Mouse (Mus musculus) neural tube, embryonic 14.5 days (tissue): ENCODE data around the gene 2200002J24Rik. TPM values are rescaled to one million over a fixed set of nuclear protein-coding genes. Genes with fewer than 3 reads are reported as not detected.

Source experiments
- ATAC-seq: fragments of 200-750 bp; cut with Nextera tagmentation; 2 replicates; pipeline ENCODE4 v1.8.0; 2017; ENCODE audit warnings: low read depth, mild to moderate bottlenecking, moderate TSS enrichment, moderate library complexity
- H3K27ac ChIP-seq: fragments of 300-500 bp; sonication (generic); 2 replicates; pipeline ENCODE4 v1.5.1; 2014; ENCODE audit warnings: low read depth, mild to moderate bottlenecking, control low read depth, low read length, moderate library complexity, mixed read lengths
- H3K27me3 ChIP-seq: fragments of 300-500 bp; sonication (generic); 2 replicates; pipeline ENCODE4 v1.6.1; 2014; ENCODE audit warnings: low read length; ENCODE audit not compliant: control insufficient read depth, insufficient read depth
- H3K36me3 ChIP-seq: fragments of 300-500 bp; sonication (generic); 2 replicates; pipeline ENCODE4 v1.6.1; 2014; ENCODE audit warnings: low read length, mixed read lengths; ENCODE audit not compliant: control insufficient read depth, insufficient read depth
- H3K4me1 ChIP-seq: fragments of 300-500 bp; sonication (generic); 2 replicates; pipeline ENCODE4 v1.6.1; 2014; ENCODE audit warnings: low read length; ENCODE audit not compliant: control insufficient read depth, insufficient read depth
- H3K4me2 ChIP-seq: fragments of 300-500 bp; sonication (generic); 2 replicates; pipeline ENCODE4 v1.6.1; 2014; ENCODE audit warnings: mild to moderate bottlenecking, low read depth, low read length, control low read depth
- H3K4me3 ChIP-seq: fragments of 300-500 bp; sonication (generic); 2 replicates; pipeline ENCODE4 v1.5.1; 2014; ENCODE audit warnings: low read depth, low read length, control low read depth, mixed read lengths
- H3K9ac ChIP-seq: fragments of 300-500 bp; sonication (generic); replicated peaks from 2 replicates; pipeline ENCODE4 v1.6.1; 2014; ENCODE audit warnings: low read depth, mild to moderate bottlenecking, control low read depth, low read length, mixed read lengths
- H3K9me3 ChIP-seq: fragments of 300-500 bp; sonication (generic); 2 replicates; pipeline ENCODE4 v1.6.1; 2016; ENCODE audit warnings: low read length; ENCODE audit not compliant: control insufficient read depth
- WGBS: fragments of 180-500 bp; shearing (Covaris S2); extraction: QIAGEN DNeasy Blood & Tissue Kit; methylation state at CpG from one replicate; pipeline ENCODE4 v1.1.7; 2014; 5-methylcytosine and 5-hydroxymethylcytosine counted together
- polyA plus RNA-seq: library from polyadenylated mRNA; unstranded; fragments of >200 nt; fragmentation: Nextera tagmentation; extraction: Ambion mirVana; gene quantifications from 2 replicates; pipeline ENCODE4 v1.2.1, GENCODE M21; 2014

Gene 2200002J24Rik
- polyA plus RNA-seq = not detected in 2 replicates

- H3K4me1 ChIP-seq = no peaks in the 10 kb centered on the region
- 34% methylated on average over 9 of the region's 9 CpGs for WGBS
- H3K9ac ChIP-seq = no peak within 1 kb of the TSS
- H3K4me3 ChIP-seq = no peak within 1 kb of the TSS
- H3K36me3 ChIP-seq = no peaks in the 10 kb centered on the region
- H3K27ac ChIP-seq = no peak within 1 kb of the TSS
- H3K9me3 ChIP-seq = no peaks in the 10 kb centered on the region
- ATAC-seq = no peak
- no peaks in the 10 kb centered on the region for H3K27me3 ChIP-seq
- no peak within 1 kb of the TSS for H3K4me2 ChIP-seq
Measured at GRCm38 (mm10) chr7:30698589-30698988, at the start of gene 2200002J24Rik. Gene 2200002J24Rik (plus strand): TSS chr7:30698926.

- peak within 1 kb of the TSS; percentile 86 for H3K4me2 ChIP-seq
- no peaks in the 10 kb centered on the region for H3K9me3 ChIP-seq
- H3K36me3 ChIP-seq = peaks cover 33% of the 10 kb centered on the region
- ATAC-seq = peak; percentile 100
- WGBS = under 1% methylated on average over 59 of the region's 59 CpGs
- H3K27me3 ChIP-seq = no peaks in the 10 kb centered on the region
- peak within 1 kb of the TSS; percentile 73 for H3K27ac ChIP-seq
- H3K4me3 ChIP-seq = peak within 1 kb of the TSS; percentile 86
- peaks cover 7% of the 10 kb centered on the region; the same call in 1 of the 2 replicates for H3K4me1 ChIP-seq
- peak within 1 kb of the TSS; percentile 89 for H3K9ac ChIP-seq
Measured at GRCm38 (mm10) chr7:30649591-30650540, 48.9 kb upstream of the 2200002J24Rik start, which contains the start of gene Rbm42. Gene Rbm42 (minus strand): TSS chr7:30650317.

GRCm38 (mm10) chr7:30664529-30665200 is 34.1 kb upstream of the 2200002J24Rik start, which contains the start of gene Haus5:
Gene Haus5 (minus strand): TSS chr7:30664994.
- peak within 1 kb of the TSS; percentile 56 for H3K4me2 ChIP-seq
- H3K36me3 ChIP-seq = 0 out of 2 replicates have a peak, but pooled peaks cover 3% of the 10 kb centered on the region
- peak; percentile 95 for ATAC-seq
- no peaks in the 10 kb centered on the region for H3K4me1 ChIP-seq
- WGBS = under 1% methylated on average over 34 of the region's 34 CpGs
- H3K4me3 ChIP-seq = peak within 1 kb of the TSS; percentile 29
- peak within 1 kb of the TSS; percentile 16 for H3K27ac ChIP-seq
- H3K27me3 ChIP-seq = no peaks in the 10 kb centered on the region
- H3K9ac ChIP-seq = peak within 1 kb of the TSS; percentile 8
- no peaks in the 10 kb centered on the region for H3K9me3 ChIP-seq

- no peaks in the 10 kb centered on the region for H3K9me3 ChIP-seq
- WGBS = 6% methylated on average over 11 of the region's 11 CpGs
Measured at GRCm38 (mm10) chr7:30665321-30665720, 33.4 kb upstream of the 2200002J24Rik start.

GRCm38 (mm10) chr7:30669229-30669628 is 29.5 kb upstream of the 2200002J24Rik start:
- Histone ChIP-seq H3K9me3 (no peaks in the 10 kb centered on the region), H3K27ac (no peak overlapping the region), H3K4me2 (no peak overlapping the region), H3K36me3 (no peaks in the 10 kb centered on the region), H3K4me1 (no peaks in the 10 kb centered on the region), H3K9ac (no peak overlapping the region), H3K4me3 (no peak overlapping the region), H3K27me3 (no peaks in the 10 kb centered on the region)
- ATAC-seq = no peak
- 36% methylated on average over 3 of the region's 3 CpGs for WGBS

More at GRCm38 (mm10) chr7:30665321-30665720, 33.4 kb upstream of the 2200002J24Rik start:
- Histone ChIP-seq H3K27me3 (no peaks in the 10 kb centered on the region), H3K4me1 (no peaks in the 10 kb centered on the region), H3K4me2 (peak overlapping the region; percentile 56), H3K36me3 (no peaks in the 10 kb centered on the region), H3K27ac (peak overlapping the region; percentile 16), H3K9ac (peak overlapping the region; percentile 8), H3K4me3 (peak overlapping the region; percentile 29)
- peak; percentile 76 for ATAC-seq

- 73% methylated on average over 9 of the region's 9 CpGs for WGBS
- no peaks in the 10 kb centered on the region for H3K36me3 ChIP-seq
- no peaks in the 10 kb centered on the region for H3K27me3 ChIP-seq
- no peaks in the 10 kb centered on the region for H3K4me1 ChIP-seq
- no peak within 1 kb of the TSS for H3K4me3 ChIP-seq
- ATAC-seq = no peak
- no peak within 1 kb of the TSS for H3K27ac ChIP-seq
- H3K9me3 ChIP-seq = no peaks in the 10 kb centered on the region
- no peak within 1 kb of the TSS for H3K4me2 ChIP-seq
- no peak within 1 kb of the TSS for H3K9ac ChIP-seq
Measured at GRCm38 (mm10) chr7:30671480-30671879, 27.2 kb upstream of the 2200002J24Rik start, which contains the start of gene Pmis2. Gene Pmis2 (minus strand): TSS chr7:30671605.

GRCm38 (mm10) chr7:30678263-30678975 is 20.3 kb upstream of the 2200002J24Rik start:
- no peak overlapping the region for H3K9ac ChIP-seq
- H3K27me3 ChIP-seq = no peaks in the 10 kb centered on the region
- H3K36me3 ChIP-seq = no peaks in the 10 kb centered on the region
- no peaks in the 10 kb centered on the region for H3K4me1 ChIP-seq
- no peak overlapping the region for H3K4me2 ChIP-seq
- ATAC-seq = no peak
- H3K27ac ChIP-seq = no peak overlapping the region
- no peaks in the 10 kb centered on the region for H3K9me3 ChIP-seq
- H3K4me3 ChIP-seq = no peak overlapping the region
- WGBS = 65% methylated on average over 5 of the region's 5 CpGs

- no peak overlapping the region for H3K4me2 ChIP-seq
- WGBS = 69% methylated on average over 5 of the region's 5 CpGs
- no peak overlapping the region for H3K9ac ChIP-seq
- no peaks in the 10 kb centered on the region for H3K36me3 ChIP-seq
- no peak overlapping the region for H3K27ac ChIP-seq
- H3K27me3 ChIP-seq = no peaks in the 10 kb centered on the region
- H3K4me3 ChIP-seq = no peak overlapping the region
- no peaks in the 10 kb centered on the region for H3K4me1 ChIP-seq
- H3K9me3 ChIP-seq = no peaks in the 10 kb centered on the region
- ATAC-seq = no peak
Measured at GRCm38 (mm10) chr7:30681897-30682296, 16.8 kb upstream of the 2200002J24Rik start.
